Mouse (Mus musculus) left cerebral cortex, postnatal 25 days (tissue): ENCODE results near the gene Ncam1. TPM values are rescaled to one million over a fixed set of nuclear protein-coding genes. Genes with fewer than 3 reads are reported as not detected.

Source experiments
- DNase-seq, 2 experiments: peaks; one replicate each; pipeline ENCODE4 v3.0.0; 2022; ENCODE audit warnings: low spot score in 2 of 2, mixed read lengths in 1 of 2
- intact Hi-C: fragments of 180-260 bp; cut with DNase I; formaldehyde crosslinking; loops from one replicate; pipeline ENCODE4 v1.15.1; 2025
- total RNA-seq, 2 experiments: library from RNA; stranded (reverse); gene quantifications; 2 replicates each; pipeline ENCODE4 v1.2.3; 2021

Ncam1 gene
- 100 to 1,000 TPM; 281 to 286 TPM for total RNA-seq

DNA sequence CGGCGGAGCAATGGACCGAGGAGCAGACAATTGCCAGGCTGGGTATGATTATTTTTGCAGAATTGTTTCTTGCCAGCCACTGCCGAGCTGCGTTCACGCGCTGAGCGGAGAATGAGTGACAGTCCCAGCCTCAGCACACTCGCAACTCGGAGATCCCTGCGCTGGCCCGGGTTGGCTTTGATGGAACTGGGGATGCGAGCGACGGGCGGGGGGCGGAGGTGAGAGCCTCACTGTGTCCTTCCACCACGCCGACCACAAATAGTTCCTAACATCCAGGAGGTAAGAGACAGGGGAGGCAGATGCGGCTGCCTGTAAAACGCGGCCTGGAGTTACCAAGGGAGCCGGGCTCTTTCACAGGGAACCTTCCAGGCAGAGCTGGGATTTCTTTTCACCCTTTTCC, at the start of gene Ncam1:
TSS of gene Ncam1 (minus strand) at position 120 of the 400 bp plus-strand sequence.
- intact Hi-C loops = loop anchor here (1.0 to 5.0 kb wide), 8 partner anchors 42 to 373 kb away; no protein-coding TSS in a partner anchor
- peak; percentile 96 to 98 for DNase-seq

DNA sequence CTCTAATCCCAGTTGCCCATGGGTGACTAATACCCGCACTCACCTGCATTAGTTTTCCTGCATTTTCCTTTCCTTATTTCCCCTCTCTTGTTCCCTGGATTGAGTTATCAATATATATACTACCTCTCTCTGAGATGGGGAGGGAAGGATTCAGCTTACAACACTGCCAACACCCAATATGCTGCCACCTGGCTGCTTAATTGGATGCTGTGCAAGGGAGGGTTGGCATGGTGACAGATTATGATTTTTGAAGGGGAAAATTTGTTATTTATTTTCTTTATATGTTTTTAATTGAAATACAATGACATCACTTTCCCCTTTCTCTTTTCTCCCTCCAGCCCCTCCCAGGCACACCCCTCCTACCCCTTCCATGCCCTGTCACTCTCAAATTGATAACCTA, 35.3 kb upstream of the Ncam1 start:
- intact Hi-C loops = no loop called here
- DNase-seq = no peak

DNA sequence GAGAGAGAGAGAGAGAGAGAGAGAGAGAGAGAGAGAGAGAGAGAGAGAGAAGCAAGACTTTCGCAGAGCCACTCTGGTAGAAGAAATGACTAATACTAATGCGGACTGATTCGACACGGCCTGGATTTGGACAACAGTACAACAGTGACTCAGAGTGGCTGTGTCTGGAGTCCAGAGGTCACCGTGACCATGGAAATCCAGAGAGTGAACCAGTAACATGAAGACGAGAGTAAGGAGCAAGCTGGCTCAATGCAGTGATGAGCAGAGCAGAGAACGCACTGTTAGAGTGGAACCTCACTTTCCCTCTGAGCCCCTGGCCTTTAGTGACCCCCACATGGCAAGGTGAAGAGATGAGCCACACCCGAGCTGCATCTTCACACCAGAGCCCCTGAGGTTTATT, 28.9 kb upstream of the Ncam1 start:
- intact Hi-C loops = no loop called here
- no peak for DNase-seq

DNA sequence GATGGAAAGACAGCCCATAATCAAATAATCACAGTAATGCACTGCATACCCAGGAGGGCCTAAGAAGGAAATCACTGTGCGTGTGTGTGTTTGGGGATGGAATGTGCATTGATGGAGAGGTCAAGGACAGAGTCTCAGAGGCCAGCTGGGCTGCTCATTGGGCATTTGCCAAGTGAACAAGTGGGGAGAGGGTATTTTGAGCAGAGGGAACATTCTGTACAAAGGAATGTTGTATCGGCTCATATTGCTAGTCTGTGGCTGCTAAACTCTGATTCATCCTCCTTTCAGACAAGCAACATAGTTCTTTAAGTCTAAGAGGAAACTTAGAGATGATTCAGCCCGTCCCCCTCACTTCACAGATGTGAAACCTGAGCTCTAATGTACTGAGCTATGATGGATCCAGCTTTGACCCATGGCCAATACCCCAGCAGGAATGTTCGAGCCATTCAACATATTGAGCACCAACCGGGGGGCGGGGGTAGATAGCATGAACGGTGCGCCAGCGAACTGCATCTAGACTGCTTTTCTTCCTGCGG, 17.5 kb upstream of the Ncam1 start:
- peak in 1 of 2 experiments; percentile 28 for DNase-seq
- intact Hi-C loops = no loop called here

DNA sequence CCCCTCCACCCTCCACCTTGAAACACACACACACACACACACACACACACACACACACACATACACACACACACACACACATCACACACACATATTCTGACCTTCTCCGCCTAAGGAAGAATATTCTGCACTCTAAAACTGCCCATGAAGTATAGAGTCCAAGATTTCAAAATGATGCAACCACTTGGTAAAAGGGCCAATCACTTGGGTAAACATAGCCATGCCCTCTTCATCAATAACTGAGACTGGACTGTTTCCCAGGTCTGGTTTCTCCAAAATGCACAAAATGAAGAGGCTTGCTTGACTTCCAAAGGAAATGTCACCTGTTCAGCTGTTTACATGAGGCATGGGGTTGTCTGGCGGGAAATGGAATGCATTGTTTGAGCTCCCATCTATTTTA, 15.7 kb upstream of the Ncam1 start:
- no peak for DNase-seq
- intact Hi-C loops = no loop called here

DNA sequence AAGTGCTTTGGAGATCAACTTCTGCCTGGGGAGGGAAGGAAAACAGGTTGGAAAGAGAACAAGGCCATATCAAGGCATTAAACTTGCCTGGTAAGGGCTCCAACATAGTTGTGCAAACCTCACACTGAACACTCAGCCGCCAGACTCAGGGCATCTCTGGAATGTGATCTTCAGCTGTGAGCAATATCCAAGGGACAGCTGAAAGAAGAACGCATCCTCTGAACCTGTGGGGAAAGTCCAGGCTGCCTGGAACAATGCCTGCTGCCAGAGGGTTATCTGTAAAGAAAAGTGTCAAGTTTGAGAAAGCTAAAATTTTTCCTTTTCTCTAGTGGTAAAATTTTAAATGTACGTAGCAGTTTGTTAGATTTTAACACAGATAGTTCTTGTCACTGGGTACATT, 4.5 kb upstream of the Ncam1 start:
- intact Hi-C loops = no loop called here
- no peak for DNase-seq

DNA sequence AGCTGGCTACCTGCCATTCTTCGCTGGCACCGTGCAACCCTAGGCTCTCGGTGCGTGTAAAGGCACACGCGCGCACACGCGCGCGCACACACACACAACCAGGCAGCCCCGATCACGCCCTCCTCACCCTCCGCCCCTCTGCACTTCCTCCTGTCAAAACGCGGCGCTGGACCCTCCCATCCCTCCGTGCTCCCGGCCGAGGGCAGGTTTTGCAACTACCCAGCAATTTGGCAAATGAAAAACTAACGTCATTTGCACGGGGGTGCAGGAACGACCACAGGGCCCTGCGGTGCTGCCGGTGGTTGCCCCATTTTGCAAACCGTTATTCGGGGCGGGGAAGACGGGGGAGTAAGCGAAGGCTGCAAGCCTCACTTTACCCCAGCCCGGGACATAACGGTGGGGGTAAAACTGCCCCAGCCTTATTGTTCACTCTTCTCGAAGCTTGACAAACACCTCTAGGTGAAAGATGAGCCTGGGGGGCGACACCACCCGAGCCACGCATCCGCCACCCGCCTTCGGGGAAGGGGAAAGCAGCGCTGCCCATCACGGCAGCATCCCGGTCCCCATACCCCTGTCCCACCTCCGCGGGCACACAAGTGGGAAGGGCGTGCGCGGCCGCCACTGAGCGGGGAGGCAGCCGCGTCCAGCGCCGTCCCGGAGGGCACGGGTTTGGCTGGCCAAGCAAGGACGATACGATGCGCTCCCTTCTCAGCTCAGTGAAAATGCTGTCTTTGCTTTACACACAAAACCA, 729 bp downstream of the Ncam1 start:
- peak; percentile 71 to 75 for DNase-seq
- intact Hi-C loops = loop anchor here (2.0 to 5.0 kb wide), 7 partner anchors 41 to 294 kb away; no protein-coding TSS in a partner anchor

DNA sequence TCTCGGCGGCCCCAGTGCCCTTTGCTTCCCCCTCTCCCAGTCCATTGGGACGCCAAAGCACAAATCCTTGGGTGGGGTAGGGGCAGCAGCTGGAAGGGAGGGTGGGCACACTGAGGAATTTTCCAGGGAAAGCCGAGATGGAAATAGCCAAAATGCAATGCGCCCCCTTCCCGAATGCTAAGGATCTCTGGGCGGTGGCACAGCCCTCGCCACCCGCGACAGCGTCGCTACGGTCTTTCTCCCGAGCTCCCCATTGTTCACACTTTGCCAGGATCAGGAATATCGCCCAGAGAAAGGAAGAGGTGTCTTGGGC, 1.3 kb downstream of the Ncam1 start:
- intact Hi-C loops = loop anchor here (5.0 kb wide), 6 partner anchors 40 to 295 kb away; no protein-coding TSS in a partner anchor
- DNase-seq = no peak

DNA sequence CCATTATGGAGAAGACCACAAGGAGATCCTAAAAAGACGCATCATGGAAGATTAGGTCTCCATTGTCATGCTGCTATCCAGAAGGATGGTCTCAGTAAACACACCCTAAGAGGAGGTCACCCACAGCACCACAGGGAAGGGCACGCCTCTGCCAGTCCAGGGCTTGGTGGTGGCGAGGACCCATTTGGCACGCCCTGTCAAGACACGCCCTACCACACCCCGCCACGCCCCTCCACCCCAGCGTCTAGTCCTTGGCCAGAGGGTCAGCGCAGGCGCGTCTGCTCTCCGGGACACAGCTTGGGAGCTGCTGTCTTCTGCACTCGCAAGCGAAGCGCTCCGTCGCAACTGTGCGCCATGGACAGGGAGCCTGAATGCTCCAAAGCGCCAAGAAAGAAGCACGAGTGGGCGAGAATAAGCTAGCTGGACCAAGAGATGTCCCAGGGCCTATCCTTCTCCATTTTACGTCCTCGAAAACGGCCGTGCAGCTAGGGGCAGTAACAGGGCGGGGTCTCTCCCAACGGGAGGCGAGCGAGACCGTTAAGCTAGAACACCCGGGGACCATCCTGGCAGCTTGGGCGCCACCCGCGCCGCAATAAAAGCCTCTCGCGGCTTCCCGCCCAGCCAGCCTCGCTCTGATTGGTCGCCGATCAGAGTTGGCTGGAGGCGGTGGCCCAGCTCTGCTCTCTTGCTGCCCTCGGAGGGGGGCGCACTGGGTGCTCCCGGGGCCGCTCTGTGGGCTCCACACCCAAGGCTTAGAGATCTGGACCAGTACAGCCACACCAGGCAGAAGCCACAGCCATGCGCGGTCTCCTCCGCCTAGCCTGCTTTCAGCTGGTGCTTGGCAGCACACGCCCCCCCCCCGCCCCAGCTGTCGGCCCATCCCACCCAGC, 1.9 kb downstream of the Ncam1 start:
- intact Hi-C loops = loop anchor here (5.0 kb wide), 6 partner anchors 40 to 295 kb away; no protein-coding TSS in a partner anchor

DNA sequence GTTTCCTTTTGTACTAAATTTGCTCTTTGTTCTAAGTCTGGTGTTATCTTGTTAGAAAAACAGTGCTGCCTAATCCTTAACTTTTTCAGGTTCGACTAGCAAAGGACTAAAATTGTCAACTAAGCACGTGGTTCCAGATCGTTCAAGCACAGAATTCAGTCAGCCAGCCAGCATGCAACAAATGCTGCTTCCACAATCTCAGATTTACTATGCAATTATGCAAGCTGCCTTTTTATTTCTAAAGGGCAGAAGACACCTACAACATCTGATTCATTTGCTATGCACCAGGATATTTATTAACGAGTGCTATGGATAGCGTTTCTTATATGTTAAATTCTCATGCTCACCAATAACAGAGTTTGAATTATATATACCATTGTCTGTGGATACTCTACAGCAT, 2.8 kb downstream of the Ncam1 start:
- no peak for DNase-seq
- intact Hi-C loops = loop anchor here (5.0 kb wide), 6 partner anchors 39 to 296 kb away; no protein-coding TSS in a partner anchor

More for the DNA sequence above, 1.9 kb downstream of the Ncam1 start:
- peak; percentile 86 to 88 for DNase-seq

DNA sequence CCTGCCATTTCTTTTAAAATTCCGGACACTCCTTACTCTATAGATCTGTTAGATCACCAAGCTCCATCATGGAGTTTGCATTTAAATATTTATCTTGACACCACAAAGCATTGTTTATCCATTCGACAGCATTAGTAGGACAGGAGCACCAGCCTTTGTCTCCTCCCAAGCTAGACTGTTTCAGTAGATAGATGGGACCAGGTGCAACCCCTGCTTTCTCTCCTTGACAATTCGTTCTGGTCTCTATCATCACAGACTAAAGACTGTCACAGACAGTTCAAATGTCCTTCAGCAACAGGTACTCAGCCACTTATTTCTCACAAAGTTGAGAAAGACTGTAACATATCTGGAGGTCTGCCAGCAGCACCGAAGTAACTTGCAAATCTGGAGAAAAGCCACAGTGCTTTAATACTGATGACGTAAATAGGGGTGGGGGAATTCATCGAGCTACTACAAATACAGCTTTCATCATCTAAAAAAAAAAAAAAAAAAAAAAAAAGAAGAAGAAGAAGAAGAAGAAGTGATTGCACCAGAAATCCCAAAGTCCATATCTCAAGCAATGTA, 4.7 kb downstream of the Ncam1 start:
- intact Hi-C loops = no loop called here
- no peak for DNase-seq

DNA sequence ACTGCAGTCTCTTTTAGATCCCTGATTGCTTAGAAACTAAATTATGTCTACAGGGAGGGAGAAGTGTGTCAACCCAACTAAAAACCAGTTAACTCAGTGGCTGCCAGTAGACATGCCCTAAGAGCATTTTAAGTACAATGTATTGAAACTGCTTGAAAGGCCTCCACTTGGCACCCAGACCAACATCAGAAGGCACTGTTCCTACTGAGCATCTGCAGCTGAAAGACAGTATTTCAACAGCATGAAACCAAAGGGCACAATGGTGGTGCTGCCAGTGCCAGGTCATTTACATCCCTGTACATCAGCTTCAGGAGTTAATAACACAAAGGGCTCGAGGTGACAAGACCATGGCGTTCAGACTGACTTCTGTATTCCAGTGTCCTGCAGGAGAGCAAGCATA, 5.5 kb downstream of the Ncam1 start:
- no peak for DNase-seq
- intact Hi-C loops = no loop called here

DNA sequence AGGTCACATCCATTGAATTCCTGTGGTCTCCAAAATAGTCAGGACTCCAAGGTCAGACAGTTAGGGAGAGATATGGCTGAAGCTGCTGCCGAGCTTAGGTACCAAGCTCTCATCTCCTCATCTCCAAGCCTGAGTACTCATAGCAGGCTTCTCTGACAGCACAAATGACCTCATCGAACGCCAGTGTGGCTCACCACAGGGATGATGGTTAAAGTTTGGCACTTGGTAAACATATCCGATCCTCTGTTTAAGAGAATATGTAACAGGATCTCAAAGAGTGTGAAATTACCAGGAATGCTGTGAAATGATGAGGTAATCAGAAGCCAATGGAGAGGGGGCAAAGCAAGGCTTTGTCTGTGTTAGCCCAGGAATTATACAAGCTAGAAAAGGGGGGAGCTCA, 6.1 kb downstream of the Ncam1 start:
- intact Hi-C loops = no loop called here
- DNase-seq = no peak

DNA sequence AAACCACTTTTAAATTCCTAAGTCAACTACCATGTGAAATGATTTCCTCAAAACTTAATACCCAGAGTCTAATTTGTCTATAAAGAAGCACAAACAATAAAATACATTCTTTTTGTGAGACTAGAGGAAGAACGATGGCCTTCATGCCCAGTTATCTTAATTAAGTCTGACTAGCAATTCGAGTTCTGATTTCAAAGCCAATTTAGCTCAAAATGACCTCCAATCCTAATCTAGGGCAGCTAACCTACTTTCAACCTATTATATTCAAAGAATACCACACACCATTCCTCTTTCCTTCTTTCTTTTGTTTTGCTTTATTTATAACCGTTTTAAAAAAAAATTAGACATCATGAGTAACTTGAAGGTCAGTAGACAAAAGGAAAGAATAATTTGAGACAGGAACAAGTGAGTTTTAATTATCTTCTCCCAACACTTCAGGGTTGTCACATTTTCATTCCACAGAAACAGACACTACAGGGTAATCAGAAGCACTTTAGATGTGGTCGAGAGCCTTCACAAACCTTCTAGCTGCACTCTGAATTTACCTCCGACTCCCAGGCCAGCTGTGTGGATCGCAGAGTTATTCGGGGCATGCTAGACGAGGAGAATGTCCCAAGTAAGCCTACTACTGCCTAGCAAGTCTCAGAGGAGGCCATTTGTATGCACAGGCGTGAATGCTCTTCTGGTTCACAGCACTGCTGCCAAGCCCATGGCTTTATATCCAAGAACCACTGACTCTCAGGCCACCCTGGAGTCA, 17.5 kb downstream of the Ncam1 start:
- no peak for DNase-seq
- intact Hi-C loops = no loop called here

DNA sequence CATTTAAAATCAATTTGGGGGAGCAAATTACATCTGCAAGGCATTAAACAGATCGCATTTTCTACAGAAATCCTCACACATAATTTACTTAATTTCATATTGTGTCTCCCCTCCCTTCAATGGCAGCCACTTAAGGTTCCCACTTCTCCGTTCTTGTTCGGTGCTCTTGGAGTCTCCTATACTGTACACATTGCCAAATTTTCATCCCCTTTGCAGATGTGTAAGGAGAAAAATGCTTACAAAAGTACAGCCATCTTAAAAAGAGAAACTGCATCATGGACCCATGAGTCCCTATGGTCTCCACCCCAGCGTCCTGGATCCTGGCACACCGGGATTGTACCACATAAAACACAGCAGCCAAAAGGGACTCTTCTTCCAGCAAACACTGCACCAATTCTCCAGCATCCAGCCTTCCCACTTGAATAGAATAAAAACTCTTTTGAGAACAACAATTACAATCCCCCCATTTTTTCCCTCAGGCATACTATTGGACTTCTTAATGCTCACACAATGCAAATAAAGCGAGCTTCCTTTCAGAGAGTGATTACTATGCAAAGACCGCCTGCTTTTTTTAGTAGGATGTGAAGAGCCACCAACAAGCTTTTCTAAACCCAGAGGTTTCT, 21.6 kb downstream of the Ncam1 start:
- DNase-seq = peak in 1 of 2 experiments; percentile 15
- intact Hi-C loops = no loop called here

DNA sequence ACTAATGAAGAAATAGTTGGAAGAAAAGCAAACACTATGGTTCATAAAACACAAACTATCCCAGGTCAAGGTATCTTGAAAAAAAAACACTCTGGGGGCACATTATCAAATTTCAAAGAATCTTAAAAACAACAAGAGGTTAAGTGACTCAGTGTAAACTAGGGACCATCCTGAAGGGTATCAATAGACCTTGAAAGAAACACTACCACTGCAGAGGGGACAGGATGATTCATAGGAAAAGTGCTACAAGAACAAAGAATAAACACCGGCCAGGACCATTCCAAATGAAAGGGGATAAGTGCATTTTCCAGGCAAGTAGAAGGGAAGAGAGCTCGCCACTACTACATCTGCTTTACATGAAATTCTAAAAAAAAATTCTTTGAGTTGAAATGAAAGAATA, 32.1 kb downstream of the Ncam1 start:
- DNase-seq = no peak
- intact Hi-C loops = no loop called here

DNA sequence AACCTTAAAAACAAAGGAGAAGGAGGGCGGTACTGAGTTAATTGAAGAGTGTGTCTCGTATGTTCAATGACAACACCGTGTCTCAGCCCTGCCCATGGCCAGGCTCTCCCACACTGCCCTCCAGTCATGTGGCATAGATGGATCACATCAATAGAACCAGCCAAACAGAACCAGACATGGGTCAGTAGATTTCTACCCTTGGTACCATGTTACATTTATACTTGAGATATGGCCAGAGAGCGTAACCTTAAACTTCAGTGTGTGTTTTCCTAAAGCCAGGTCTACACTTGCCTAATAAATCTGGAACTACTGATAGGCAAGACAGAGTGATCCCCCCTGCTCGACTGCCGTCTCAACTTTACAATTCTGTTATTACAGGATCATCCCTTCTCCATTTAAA, 38.2 kb downstream of the Ncam1 start:
- no peak for DNase-seq
- intact Hi-C loops = no loop called here

DNA sequence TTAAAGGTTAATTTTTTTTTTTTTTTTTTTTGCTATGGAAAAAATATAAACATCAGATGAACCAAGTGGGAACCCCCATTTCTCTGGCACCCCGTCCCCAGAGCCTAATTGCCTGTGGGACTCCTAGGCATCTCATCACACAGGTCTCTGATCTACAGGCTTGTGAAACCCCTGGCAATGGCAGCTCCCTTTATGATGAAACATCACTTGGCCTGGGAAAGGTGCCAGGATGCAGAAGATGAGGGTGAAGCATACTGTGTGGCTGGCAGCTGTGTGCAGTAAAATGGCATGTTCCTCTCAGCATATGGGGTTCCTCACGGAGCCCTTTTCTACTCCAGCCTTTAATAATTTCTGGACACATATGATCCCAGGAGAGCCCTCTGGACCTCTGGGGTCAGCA, 40.3 kb downstream of the Ncam1 start:
- intact Hi-C loops = loop anchor here (5.0 kb wide), 1 partner anchor 39 kb away; the partner anchor contains the start of gene Ncam1
- DNase-seq = peak in 1 of 2 experiments; percentile 72

DNA sequence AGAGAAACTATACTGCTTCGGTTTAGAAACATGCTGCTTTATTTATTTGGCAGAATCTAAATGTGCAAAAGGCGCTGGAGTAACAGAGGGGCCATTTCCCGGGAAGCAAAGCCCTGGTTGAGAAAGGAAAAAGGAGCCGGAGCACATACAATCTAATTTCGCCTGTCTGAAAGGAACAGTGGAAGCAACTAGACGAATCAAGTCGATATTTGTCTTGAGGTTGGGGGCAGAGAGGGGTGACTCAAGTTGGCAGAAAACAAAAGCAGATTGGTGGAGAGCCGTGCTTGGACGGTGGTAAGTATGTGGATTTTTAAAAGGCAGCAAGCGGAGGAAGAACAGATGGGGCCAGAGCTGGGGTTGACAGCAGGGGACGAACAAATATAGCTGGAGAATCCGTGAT, 40.7 kb downstream of the Ncam1 start:
- intact Hi-C loops = loop anchor here (2.0 to 5.0 kb wide), 2 partner anchors 35 to 39 kb away; partner anchors contain the start of gene Ncam1
- DNase-seq = peak in 1 of 2 experiments; percentile 57
